Mouse (Mus musculus) limb, embryonic 15.5 days (tissue): Measurements from ENCODE around the gene Hmbs. TPM values are rescaled to one million over a fixed set of nuclear protein-coding genes. Genes with fewer than 3 reads are reported as not detected.

ENCODE experiments used
- ATAC-seq: fragments of 200-750 bp; cut with Nextera tagmentation; 2 replicates; pipeline ENCODE4 v1.8.0; 2017; ENCODE audit warnings: low read depth, moderate TSS enrichment; ENCODE audit not compliant: insufficient number of reproducible peaks, low FRiP score, low TSS enrichment
- H3K27ac ChIP-seq: fragments of 300-500 bp; sonication (generic); 2 replicates; pipeline ENCODE4 v1.5.1; 2015; ENCODE audit warnings: moderate library complexity, mild to moderate bottlenecking, inconsistent platforms
- H3K27me3 ChIP-seq: fragments of 300-500 bp; sonication (generic); 2 replicates; pipeline ENCODE4 v1.6.1; 2015; ENCODE audit warnings: inconsistent platforms
- H3K36me3 ChIP-seq: fragments of 300-500 bp; sonication (generic); 2 replicates; pipeline ENCODE4 v1.6.1; 2015; ENCODE audit warnings: inconsistent platforms
- H3K4me1 ChIP-seq: fragments of 300-500 bp; sonication (generic); 2 replicates; pipeline ENCODE4 v1.6.1; 2015; ENCODE audit warnings: inconsistent platforms
- H3K4me2 ChIP-seq: fragments of 300-500 bp; sonication (generic); 2 replicates; pipeline ENCODE4 v1.6.1; 2015; ENCODE audit warnings: mild to moderate bottlenecking, inconsistent platforms
- H3K4me3 ChIP-seq: fragments of 300-500 bp; sonication (generic); 2 replicates; pipeline ENCODE4 v1.5.1; 2015; ENCODE audit warnings: mild to moderate bottlenecking, inconsistent platforms
- H3K9ac ChIP-seq: fragments of 300-500 bp; sonication (generic); 2 replicates; pipeline ENCODE4 v1.6.1; 2015; ENCODE audit warnings: inconsistent platforms
- H3K9me3 ChIP-seq: fragments of 300-500 bp; sonication (generic); 2 replicates; pipeline ENCODE4 v1.6.1; 2016; ENCODE audit warnings: inconsistent platforms
- WGBS: fragments of 180-500 bp; shearing (Covaris S2); methylation state at CpG from one replicate; pipeline ENCODE4 v1.1.7; 2015; 5-methylcytosine and 5-hydroxymethylcytosine counted together
- polyA plus RNA-seq: library from polyadenylated mRNA; unstranded; fragments of >200 nt; fragmentation: Nextera tagmentation; extraction: Ambion mirVana; gene quantifications from 2 replicates; pipeline ENCODE4 v1.2.1, GENCODE M21; 2015

The Hmbs gene
- polyA plus RNA-seq, 1 experiment from 2014 or later = 95.1 TPM

GRCm38 (mm10) chr9:44318826-44319095 is 25.3 kb downstream of the Hmbs start:
- Histone ChIP-seq H3K27me3 (no peaks in the 10 kb centered on the region), H3K27ac (no peak overlapping the region), H3K9ac (no peak overlapping the region), H3K4me2 (peak overlapping the region; percentile 94), H3K36me3 (peaks cover 34% of the 10 kb centered on the region), H3K4me3 (peak overlapping the region; percentile 92), H3K4me1 (peaks cover 24% of the 10 kb centered on the region), H3K9me3 (no peaks in the 10 kb centered on the region)
- ATAC-seq = no peak
- 21% methylated on average over 3 of the region's 3 CpGs for WGBS

- H3K9ac ChIP-seq = no peak overlapping the region
- WGBS = 73% methylated on average over 5 of the region's 5 CpGs
Observed at GRCm38 (mm10) chr9:44318076-44318825, 25.8 kb downstream of the Hmbs start.

DNA sequence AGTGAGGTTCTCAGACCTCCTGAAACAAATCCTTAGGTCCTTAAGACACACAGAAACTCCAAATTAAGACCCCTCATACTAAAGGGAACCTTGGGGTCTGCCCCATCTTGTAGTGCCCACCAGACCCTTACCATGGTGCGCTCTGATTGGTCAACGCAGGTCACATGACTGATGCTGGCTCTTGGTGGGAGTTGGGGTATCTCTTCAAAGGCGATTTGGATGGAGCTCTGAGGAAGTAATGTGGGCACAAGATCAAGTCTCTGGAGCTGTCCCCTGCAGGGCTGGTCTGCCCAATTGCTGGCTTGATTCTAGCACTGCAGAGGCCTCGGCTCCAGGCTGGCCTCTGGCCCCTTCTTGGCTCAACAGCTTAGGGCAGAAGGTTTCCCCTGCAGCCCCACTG is 26.6 kb downstream of the Hmbs start:
- H3K27ac ChIP-seq = no peak overlapping the region
- H3K36me3 ChIP-seq = peaks cover 47% of the 10 kb centered on the region
- ATAC-seq = no peak
- H3K4me2 ChIP-seq = no peak overlapping the region
- H3K9ac ChIP-seq = no peak overlapping the region
- 69% methylated on average over 4 of the region's 4 CpGs for WGBS
- peaks cover 24% of the 10 kb centered on the region for H3K4me1 ChIP-seq
- H3K4me3 ChIP-seq = no peak overlapping the region
- H3K9me3 ChIP-seq = no peaks in the 10 kb centered on the region
- H3K27me3 ChIP-seq = no peaks in the 10 kb centered on the region

More at GRCm38 (mm10) chr9:44318076-44318825, 25.8 kb downstream of the Hmbs start:
- ATAC-seq = no peak
- Histone ChIP-seq H3K4me3 (peak overlapping the region; percentile 92), H3K27me3 (no peaks in the 10 kb centered on the region), H3K4me1 (peaks cover 24% of the 10 kb centered on the region), H3K4me2 (peak overlapping the region; percentile 94), H3K27ac (no peak overlapping the region), H3K9me3 (no peaks in the 10 kb centered on the region), H3K36me3 (peaks cover 39% of the 10 kb centered on the region)

GRCm38 (mm10) chr9:44314910-44315309 is 29.1 kb downstream of the Hmbs start:
- Histone ChIP-seq H3K4me3 (no peak overlapping the region), H3K27ac (no peak overlapping the region), H3K4me2 (no peak overlapping the region), H3K9me3 (no peaks in the 10 kb centered on the region), H3K9ac (no peak overlapping the region), H3K36me3 (peaks cover 55% of the 10 kb centered on the region), H3K4me1 (peaks cover 24% of the 10 kb centered on the region), H3K27me3 (no peaks in the 10 kb centered on the region)
- WGBS = 92% methylated on average over 18 of the region's 18 CpGs
- no peak for ATAC-seq

DNA sequence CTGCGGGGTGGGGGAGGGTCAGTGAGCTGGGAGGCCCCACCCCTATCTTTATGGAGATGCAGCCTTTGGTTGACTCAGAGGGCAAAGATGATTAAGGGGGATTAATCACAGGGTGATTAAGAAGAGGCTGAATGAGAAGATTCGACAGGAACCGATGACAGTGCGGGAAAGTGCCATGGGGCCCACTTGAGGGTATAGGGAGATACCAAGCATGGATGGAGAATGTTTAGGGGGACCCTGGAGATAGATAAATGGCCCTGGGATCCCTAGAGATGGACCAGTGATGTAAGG is 29.8 kb downstream of the Hmbs start:
- H3K27ac ChIP-seq = no peak overlapping the region
- H3K4me3 ChIP-seq = no peak overlapping the region
- no peak overlapping the region for H3K4me2 ChIP-seq
- no peaks in the 10 kb centered on the region for H3K9me3 ChIP-seq
- H3K4me1 ChIP-seq = peaks cover 21% of the 10 kb centered on the region
- no peak for ATAC-seq
- 80% methylated on average over 4 of the region's 4 CpGs for WGBS
- H3K27me3 ChIP-seq = no peaks in the 10 kb centered on the region
- H3K36me3 ChIP-seq = peaks cover 55% of the 10 kb centered on the region
- no peak overlapping the region for H3K9ac ChIP-seq

DNA sequence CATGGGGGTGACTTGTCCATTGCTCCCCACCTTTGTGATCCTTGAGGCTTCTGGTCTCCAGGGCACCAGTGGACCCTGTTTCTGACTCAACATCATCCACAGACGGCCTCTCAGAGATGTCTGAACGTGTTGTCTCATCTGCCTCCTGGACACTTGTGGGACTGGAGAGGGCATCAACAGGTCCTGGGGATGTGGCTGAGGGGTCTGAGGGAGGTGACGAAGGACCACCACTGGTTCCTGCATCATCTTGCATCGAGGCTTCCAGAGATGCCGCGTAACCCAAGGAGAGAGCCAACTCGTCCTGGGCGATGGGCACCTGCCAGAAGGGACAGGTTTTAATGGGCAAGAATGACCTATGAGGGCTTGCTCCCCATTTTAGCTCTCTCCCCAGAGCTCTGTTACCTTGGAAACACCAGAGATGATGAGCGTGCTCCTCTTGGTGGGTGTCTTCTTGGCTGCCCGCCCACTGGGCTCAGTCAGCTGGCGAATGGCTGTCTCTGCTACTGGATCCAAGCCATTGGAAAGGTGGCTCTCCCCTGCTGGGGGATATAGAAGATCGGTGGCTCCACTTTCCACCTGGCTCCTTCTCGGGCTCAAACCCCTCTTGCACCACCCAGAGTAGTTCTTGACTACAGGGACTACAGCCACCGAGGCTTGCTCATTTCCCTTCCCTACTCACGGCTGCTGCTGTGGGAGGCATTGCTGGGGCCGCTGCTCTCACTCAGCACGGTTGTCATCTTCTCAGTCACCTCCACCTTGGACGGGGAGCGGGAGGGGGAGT is 30.4 kb downstream of the Hmbs start:
- no peak overlapping the region for H3K27ac ChIP-seq
- WGBS = 84% methylated on average over 19 of the region's 19 CpGs

GRCm38 (mm10) chr9:44311136-44312134 is 32.6 kb downstream of the Hmbs start:
- no peak overlapping the region for H3K4me3 ChIP-seq
- no peak for ATAC-seq

More for the DNA sequence above, 30.4 kb downstream of the Hmbs start:
- H3K4me1 ChIP-seq = peaks cover 15% of the 10 kb centered on the region
- H3K9me3 ChIP-seq = no peaks in the 10 kb centered on the region
- H3K4me2 ChIP-seq = no peak overlapping the region
- ATAC-seq = no peak
- peaks cover 55% of the 10 kb centered on the region for H3K36me3 ChIP-seq
- H3K27me3 ChIP-seq = no peaks in the 10 kb centered on the region
- no peak overlapping the region for H3K4me3 ChIP-seq
- no peak overlapping the region for H3K9ac ChIP-seq

GRCm38 (mm10) chr9:44310750-44311135 is 33.3 kb downstream of the Hmbs start:
- H3K4me3 ChIP-seq = no peak overlapping the region
- H3K27me3 ChIP-seq = no peaks in the 10 kb centered on the region
- H3K9me3 ChIP-seq = no peaks in the 10 kb centered on the region
- H3K9ac ChIP-seq = no peak overlapping the region
- 38% methylated on average over 10 of the region's 10 CpGs for WGBS
- 0 out of 2 replicates have a peak overlapping the region, but pooled peaks have one; percentile 11 for H3K4me2 ChIP-seq
- no peak for ATAC-seq
- H3K36me3 ChIP-seq = peaks cover 41% of the 10 kb centered on the region
- H3K27ac ChIP-seq = no peak overlapping the region
- peaks cover 7% of the 10 kb centered on the region; the same call in 1 of the 2 replicates for H3K4me1 ChIP-seq

More at GRCm38 (mm10) chr9:44311136-44312134, 32.6 kb downstream of the Hmbs start:
- H3K9ac ChIP-seq = no peak overlapping the region
- no peaks in the 10 kb centered on the region for H3K9me3 ChIP-seq
- WGBS = 17% methylated on average over 27 of the region's 27 CpGs
- H3K4me2 ChIP-seq = 0 out of 2 replicates have a peak overlapping the region, but pooled peaks have one; percentile 11
- H3K36me3 ChIP-seq = peaks cover 48% of the 10 kb centered on the region
- H3K27ac ChIP-seq = peak overlapping the region; percentile 33
- H3K4me1 ChIP-seq = peaks cover 7% of the 10 kb centered on the region; the same call in 1 of the 2 replicates
- no peaks in the 10 kb centered on the region for H3K27me3 ChIP-seq

DNA sequence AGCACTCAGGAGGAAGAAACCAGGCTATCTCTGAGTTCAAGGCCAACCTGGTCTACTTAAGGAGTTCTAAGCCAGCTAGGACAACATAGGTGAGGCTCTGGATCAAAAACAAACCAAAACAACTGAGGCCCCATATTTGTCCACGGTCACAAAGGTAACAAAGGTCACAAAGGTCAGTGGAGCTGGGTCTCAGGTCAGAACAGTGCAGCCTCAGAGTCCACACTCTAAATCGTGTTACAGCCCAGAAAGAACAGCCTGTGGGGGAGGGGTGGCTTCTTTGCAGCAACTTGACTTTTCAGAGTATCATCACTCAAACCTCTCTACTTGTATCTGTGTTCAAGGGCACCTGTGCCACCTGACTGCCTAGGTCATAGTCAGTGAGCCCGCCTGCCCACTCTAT is 34.3 kb downstream of the Hmbs start:
- Histone ChIP-seq H3K9ac (no peak overlapping the region), H3K9me3 (no peaks in the 10 kb centered on the region), H3K36me3 (peaks cover 31% of the 10 kb centered on the region), H3K27ac (no peak overlapping the region), H3K27me3 (no peaks in the 10 kb centered on the region), H3K4me1 (peaks cover 9% of the 10 kb centered on the region), H3K4me2 (no peak overlapping the region), H3K4me3 (no peak overlapping the region)
- no peak for ATAC-seq
- WGBS = 64% methylated on average over 3 of the region's 3 CpGs

DNA sequence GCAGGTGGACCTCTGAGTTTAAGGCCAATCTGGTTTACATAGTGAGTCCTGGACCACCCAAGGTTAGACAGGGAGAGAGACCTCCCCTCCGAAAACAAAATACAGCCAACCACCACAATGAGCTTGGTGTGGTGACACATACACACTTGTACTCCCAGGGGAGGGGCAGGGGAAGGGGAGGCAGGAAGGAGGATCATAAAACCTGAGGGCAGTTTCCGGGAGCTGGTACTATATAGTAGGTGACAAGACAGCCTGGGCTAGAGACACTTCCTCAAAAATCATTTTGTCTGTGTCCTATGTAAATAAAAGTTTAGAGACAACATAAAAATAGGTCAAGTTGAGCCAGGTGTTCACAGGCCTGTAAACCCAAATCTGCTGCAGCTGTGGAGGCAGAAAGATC is 36.8 kb downstream of the Hmbs start:
- no peaks in the 10 kb centered on the region for H3K27me3 ChIP-seq
- no peak overlapping the region for H3K4me2 ChIP-seq
- no peak for ATAC-seq
- 68% methylated on average over 2 of the region's 2 CpGs for WGBS
- H3K36me3 ChIP-seq = peaks cover 17% of the 10 kb centered on the region
- no peak overlapping the region for H3K27ac ChIP-seq
- H3K9ac ChIP-seq = no peak overlapping the region
- H3K9me3 ChIP-seq = no peaks in the 10 kb centered on the region
- peaks cover 22% of the 10 kb centered on the region for H3K4me1 ChIP-seq
- no peak overlapping the region for H3K4me3 ChIP-seq

- peaks cover 22% of the 10 kb centered on the region for H3K4me1 ChIP-seq
- no peak for ATAC-seq
- no peak overlapping the region for H3K4me2 ChIP-seq
- H3K9ac ChIP-seq = no peak overlapping the region
- H3K9me3 ChIP-seq = no peaks in the 10 kb centered on the region
- no peaks in the 10 kb centered on the region for H3K27me3 ChIP-seq
- 83% methylated on average over 6 of the region's 6 CpGs for WGBS
- no peak overlapping the region for H3K4me3 ChIP-seq
- peaks cover 24% of the 10 kb centered on the region for H3K36me3 ChIP-seq
- no peak overlapping the region for H3K27ac ChIP-seq
Observed at GRCm38 (mm10) chr9:44306532-44306931, 37.5 kb downstream of the Hmbs start.
